Mouse (Mus musculus): ENCODE results near the gene Ankle1. TPM values are rescaled to one million over a fixed set of nuclear protein-coding genes. Genes with fewer than 3 reads are reported as not detected.

Ankle1 gene
- polyA plus RNA-seq, 1 experiment, result 0.56 TPM

DNA sequence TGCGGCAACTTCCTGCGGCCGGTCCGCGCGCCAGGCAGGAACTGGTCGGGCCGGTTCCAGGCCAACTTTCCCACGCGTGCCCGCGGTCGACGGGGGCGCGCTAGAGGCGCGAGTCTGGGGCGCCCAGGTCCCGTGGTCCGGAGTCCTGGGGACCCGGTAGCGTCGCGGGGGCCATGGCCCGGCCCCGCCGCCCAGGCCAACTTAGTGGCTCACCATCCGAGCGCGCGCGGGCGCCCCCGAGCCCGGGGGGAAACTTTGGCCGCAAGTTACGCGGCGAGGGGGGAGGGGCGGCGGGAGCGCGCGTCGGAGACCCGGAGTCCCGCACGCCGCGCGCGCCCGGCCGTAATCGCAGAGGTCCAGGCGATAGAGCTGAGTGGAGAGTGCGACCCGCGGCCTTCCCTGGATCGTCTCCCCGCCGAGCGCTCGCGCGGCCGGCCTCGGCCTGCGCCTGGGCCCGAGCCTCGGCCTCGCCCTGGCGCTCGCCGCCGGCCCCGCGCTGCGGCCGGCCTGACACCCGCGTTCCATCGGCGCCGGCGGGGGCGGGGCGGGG lies 24.3 kb upstream of the Ankle1 start, which contains the start of gene Nr2f6:
Nr2f6 (minus strand) TSS at position 540 of the 550 bp plus-strand sequence.
- DNase-seq (ENCODE audit: extremely low spot score in 1 of 2, low spot score in 1 of 2), result no peak

- DNase-seq (ENCODE audit: extremely low spot score in 1 of 2, low spot score in 1 of 2), result peak in 1 of 2 experiments; percentile 65
These were observed 23.5 kb upstream of the Ankle1 start for GRCm38 (mm10) chr8:71381971-71382961.

DNA sequence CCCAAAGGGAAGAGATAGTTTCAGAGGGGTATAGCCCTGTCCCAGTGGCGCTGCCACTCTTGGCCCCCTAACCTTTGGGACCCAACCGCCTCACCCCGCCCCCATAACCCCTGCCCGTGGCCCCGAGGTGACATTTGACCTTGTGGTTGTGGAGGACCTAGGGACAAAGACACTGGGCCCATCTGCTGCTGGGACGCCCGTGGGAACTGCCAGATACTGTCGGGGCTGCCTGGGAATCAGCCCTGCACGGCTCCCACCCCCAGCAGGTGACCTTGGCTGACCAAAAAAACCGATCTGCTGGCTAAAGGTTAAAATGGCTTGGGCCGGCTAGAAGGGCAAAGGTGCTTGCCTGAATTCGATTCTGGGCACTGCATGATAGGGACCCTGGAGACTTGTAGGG lies 22.4 kb upstream of the Ankle1 start:
- DNase-seq (ENCODE audit: extremely low spot score in 1 of 2, low spot score in 1 of 2), result no peak

DNA sequence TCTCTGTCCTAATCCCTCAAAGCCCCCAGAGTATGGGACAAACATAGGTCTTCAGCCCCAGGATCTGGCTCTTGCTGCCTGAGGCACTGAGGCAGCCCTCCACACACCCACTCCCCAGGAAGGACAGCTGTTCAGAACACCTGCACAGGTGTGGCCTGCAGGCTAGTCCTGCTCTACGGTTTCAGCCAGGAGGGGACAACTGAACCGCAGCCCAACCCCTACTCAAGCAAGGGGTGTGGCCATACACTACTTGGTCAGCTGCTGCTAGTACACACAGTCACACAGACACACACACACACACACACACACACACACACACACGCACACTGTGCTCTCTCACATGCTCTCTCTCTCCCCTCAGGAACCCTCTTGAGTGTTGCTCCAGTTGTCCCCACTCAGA lies 21.9 kb upstream of the Ankle1 start:
- DNase-seq (ENCODE audit: extremely low spot score in 1 of 2, low spot score in 1 of 2), result no peak

DNA sequence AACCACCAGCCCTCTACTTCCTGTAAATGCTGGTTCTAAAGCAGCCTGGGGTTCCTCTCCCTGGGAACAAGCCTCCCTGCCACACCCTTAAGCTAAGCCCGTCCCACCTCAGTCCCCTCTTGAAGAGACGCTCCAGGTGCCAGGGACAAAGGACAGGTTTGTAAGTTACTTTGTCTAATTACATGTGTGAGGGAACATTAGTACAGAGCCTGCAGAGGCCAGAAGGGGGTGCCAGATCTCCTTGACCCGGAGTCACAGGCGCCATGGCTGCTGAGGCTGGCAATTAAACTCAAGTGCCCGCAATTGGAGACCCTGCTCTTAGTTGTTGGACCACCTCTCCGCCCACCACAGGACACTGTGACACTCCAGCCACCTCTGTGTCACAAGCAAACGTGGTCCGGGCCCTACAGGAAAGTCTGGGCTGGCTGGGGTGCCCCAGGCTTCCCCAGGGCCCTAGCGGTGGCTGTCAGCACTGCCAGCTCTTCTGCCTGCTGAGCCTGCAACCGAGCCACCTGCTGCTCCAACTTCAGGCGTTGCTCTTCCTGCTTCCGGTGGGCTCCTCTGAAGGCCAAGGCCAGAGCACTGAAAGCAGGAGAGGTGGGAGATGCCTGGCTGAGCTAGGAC lies 20.5 kb upstream of the Ankle1 start:
- DNase-seq (ENCODE audit: extremely low spot score in 1 of 2, low spot score in 1 of 2), result no peak

GRCm38 (mm10) chr8:71388267-71388666 lies 17.5 kb upstream of the Ankle1 start:
- DNase-seq (ENCODE audit: extremely low spot score in 1 of 2, low spot score in 1 of 2), result no peak

DNA sequence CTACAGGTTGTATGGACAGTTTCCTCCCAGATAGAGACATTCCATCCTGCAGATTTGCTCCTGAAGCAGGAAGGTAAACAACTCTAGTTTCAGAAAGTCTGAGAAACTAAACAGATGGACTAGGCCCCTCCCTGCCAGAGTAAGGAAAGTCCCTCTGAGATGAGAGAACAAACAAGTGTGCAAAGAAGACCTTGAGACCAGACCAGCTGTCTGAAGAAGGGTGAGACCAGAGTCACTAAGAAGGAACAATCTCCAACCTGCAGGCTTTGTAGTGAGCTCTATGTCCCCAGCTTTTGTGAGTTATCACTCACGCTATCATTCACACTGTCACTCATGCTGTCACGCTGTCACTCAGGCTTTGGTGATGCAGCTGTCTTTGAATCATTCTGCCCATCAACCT lies 14.1 kb upstream of the Ankle1 start:
- no peak for DNase-seq (ENCODE audit: extremely low spot score in 1 of 2, low spot score in 1 of 2)

DNA sequence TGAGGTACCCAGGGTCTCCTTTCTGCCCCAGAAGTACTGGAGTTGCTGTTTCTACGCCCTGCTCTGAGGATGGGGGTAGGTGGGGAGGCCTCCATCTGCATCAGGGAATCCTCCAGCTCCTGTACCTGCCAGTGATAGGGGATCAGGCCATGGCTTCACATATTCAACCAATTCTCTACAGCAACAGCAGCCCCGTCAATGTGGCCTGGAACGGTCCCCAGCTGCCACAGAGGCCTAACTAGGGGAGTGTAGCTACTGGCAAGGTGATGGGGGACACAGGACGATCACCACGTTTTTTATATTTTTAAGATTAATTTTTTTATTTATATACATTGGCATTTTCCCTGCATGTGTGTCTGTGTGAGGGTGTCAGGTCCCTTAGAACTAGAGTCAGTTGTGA lies 13.4 kb upstream of the Ankle1 start:
- no peak for DNase-seq (ENCODE audit: extremely low spot score in 1 of 2, low spot score in 1 of 2)

DNA sequence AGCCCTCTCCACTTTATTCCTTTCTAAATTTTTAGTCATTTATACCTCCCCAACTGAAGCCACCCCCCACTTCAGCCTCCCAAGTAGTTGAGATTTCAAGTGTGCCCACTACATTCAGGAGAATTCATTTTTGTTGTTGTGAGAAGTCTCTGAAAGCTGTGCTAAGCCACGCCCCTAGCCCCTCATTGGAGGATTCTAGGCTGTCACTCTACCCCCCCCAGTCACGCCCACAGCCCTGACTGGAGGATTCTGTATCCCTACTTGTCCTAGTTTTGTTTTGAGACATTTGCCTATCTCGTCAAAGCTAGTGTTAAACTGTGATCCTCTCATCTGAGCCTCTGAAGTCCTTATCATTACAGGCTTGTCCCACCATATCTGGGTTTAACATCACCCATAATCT lies 12.9 kb upstream of the Ankle1 start:
- no peak for DNase-seq (ENCODE audit: extremely low spot score in 1 of 2, low spot score in 1 of 2)

DNA sequence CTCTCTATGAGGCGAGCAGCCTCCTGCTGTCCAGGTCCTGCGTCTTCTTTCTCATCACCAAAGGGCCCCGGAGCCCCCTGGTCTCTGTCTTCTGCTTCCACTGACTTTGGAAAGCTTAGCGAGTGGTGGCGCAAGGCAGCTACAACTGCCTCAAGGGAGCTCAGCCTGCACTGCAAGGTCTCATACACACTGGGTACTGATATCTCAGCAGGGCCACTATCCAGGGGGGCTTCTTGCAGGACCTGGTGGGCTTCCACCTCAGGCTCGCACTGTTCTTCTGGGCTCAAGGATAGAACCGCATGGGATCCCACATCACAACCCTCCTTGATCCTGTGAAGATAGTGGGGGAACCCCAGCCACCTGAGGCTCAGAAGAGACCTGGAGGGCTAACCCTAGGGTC lies 11.3 kb upstream of the Ankle1 start:
- DNase-seq (ENCODE audit: extremely low spot score in 1 of 2, low spot score in 1 of 2), result no peak

DNA sequence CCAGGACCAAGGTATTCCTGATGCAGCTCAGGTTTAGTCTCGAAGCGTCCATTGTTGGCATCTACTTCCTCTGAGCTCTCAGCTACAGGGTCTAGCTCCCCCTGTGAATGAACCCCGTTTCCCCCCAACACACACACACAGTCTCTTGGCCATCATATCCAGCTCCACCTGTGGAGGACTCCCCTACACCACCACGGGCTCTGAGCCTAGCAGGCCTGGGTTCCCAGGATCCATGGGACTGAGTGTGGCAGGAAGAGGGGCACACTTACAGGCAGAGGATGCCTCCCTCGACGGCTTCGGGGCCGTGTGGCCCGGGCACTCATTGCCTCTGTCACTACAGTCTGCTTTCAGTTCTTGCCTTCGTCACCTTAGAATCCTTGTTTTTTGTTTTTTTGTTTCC lies 10.7 kb upstream of the Ankle1 start:
- DNase-seq (ENCODE audit: extremely low spot score in 1 of 2, low spot score in 1 of 2), result no peak

- no peak for DNase-seq (ENCODE audit: extremely low spot score in 1 of 2, low spot score in 1 of 2)
These were observed 10.2 kb upstream of the Ankle1 start, which contains the start of gene Ushbp1 for GRCm38 (mm10) chr8:71395629-71396028. Ushbp1 (minus strand) TSS chr8:71395802.

GRCm38 (mm10) chr8:71396639-71397305 lies 9.0 kb upstream of the Ankle1 start, which contains the start of gene Babam1:
Babam1 (plus strand) TSS chr8:71396861.
- peak; percentile 95 to 96 for DNase-seq (ENCODE audit: extremely low spot score in 1 of 2, low spot score in 1 of 2)

DNA sequence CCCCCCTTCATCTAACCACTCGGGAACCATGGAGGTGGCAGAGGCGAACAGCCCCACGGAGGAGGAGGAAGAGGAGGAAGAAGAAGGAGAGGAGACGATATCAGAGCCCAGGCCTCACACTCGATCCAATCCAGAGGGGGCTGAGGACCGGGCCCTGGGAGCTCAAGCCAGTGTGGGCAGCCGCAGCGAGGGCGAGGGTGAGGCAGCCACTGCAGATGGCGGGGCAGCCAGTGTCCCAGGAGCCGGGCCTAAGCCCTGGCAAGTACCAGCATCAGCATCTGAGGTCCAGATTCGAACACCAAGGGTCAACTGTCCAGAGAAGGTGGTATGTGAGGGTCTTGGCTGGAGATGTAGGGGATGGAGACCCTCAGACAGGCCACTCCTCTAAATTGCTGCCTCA lies 8.1 kb upstream of the Ankle1 start:
- no peak for DNase-seq (ENCODE audit: extremely low spot score in 1 of 2, low spot score in 1 of 2)

GRCm38 (mm10) chr8:71400826-71401225 lies 5.0 kb upstream of the Ankle1 start:
- no peak for DNase-seq (ENCODE audit: extremely low spot score in 1 of 2, low spot score in 1 of 2)

DNA sequence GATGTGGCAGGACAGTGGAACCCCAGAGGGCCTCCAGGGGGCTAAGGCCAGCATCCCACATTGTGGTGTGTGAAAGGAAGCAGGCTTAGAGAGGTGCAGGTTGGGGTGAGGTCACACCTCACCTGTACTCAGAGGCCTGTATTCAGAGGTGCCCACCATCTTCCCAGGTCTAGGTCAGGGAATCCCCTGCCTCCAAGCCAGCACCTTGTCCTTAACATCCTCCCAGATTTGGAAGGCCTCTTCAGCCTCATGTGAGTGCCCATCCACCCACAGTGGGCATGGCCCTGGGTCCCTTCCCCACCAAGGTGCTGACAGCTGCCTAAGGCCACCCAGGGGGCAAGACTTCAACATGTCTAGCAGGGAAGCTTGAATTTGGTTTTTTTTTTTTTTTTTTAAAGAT lies 4.4 kb upstream of the Ankle1 start:
- no peak for DNase-seq (ENCODE audit: extremely low spot score in 1 of 2, low spot score in 1 of 2)

GRCm38 (mm10) chr8:71402446-71402964 lies 3.3 kb upstream of the Ankle1 start:
- no peak for DNase-seq (ENCODE audit: extremely low spot score in 1 of 2, low spot score in 1 of 2)

DNA sequence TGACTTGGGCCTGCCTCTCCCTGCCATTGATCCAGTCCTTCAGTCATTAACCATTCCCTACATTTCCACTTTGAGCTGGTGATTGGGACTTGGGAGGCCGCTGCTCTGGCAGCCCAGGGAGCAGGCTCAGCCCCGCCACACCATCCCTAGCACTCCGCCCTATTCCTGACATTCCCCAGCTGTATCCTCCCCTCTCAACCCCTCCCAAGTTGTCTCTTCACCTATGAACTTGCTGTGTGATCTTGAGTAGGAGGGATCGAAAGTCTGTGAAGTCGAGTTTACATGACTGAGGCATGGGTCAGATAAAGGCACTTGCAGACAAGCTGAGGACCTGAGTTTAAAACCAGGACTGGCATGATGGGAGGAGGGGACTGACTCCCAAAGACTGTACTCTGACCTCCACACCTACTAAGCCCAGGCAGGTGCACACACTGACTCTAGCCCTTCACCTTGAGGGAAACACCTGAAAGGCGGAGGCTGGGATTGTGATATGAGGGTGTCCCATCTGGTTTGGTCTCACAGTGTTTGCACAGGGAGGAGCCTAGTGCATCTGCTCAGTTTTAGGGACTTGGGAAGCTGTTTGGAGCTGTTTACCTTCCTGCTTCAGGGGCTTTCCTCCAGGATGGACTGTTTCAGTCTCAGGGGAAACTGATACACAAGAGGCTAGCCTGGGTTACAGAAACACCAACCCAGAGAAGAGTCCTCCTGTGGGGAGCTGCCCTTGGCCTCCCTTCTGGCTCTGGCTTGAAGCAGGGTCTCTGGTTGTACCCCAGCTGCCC lies 2.5 kb upstream of the Ankle1 start:
- no peak for DNase-seq (ENCODE audit: extremely low spot score in 1 of 2, low spot score in 1 of 2)

GRCm38 (mm10) chr8:71404011-71404410 lies 1.8 kb upstream of the Ankle1 start:
- no peak for DNase-seq (ENCODE audit: extremely low spot score in 1 of 2, low spot score in 1 of 2)

- peak in 1 of 2 experiments; percentile 39 for DNase-seq (ENCODE audit: extremely low spot score in 1 of 2, low spot score in 1 of 2)
These were observed 859 bp upstream of the Ankle1 start for GRCm38 (mm10) chr8:71404951-71405351.
